Mouse (Mus musculus) erythroblast, embryonic 14.5 days (primary cell): ENCODE measurements around the gene Trim13.

ENCODE experiments used
- GATA1 ChIP-seq: IDR thresholded peaks from 2 replicates; pipeline ENCODE4 v1.6.1; 2012; ENCODE audit warnings: low read length, inconsistent platforms, mixed read lengths
- TAL1 ChIP-seq: IDR thresholded peaks from 3 replicates; pipeline ENCODE4 v1.6.1; 2012; ENCODE audit warnings: low read length, inconsistent platforms, mixed read lengths

- TF ChIP-seq TAL1 (no peak), GATA1 (no peak)
These were observed 8.6 kb upstream of the Trim13 start for GRCm38 (mm10) chr14:61589288-61590065.
